Mouse (Mus musculus): ENCODE data around the gene Ifna14. TPM values are rescaled to one million over a fixed set of nuclear protein-coding genes. Genes with fewer than 3 reads are reported as not detected.

Ifna14 gene
- total RNA-seq, 2 experiments from 2014 or later, result not detected

Other genes starting within 250 kb of the Ifna14 start
- 1 to 10 TPM; 1.3 to 1.6 TPM for gene Hacd4, start 132.9 kb downstream of the Ifna14 start, total RNA-seq (2021)
- not detected for gene Ifnb1, start 49.0 kb downstream of the Ifna14 start, total RNA-seq (2021)
- gene Ifna15, start 13.6 kb downstream of the Ifna14 start, total RNA-seq (2021), result not detected
- not detected for gene Ifna9, start 20.6 kb upstream of the Ifna14 start, total RNA-seq (2021)
- gene Ifna12, start 31.6 kb upstream of the Ifna14 start, total RNA-seq (2021), result not detected
- not detected for gene C87499, start 62.6 kb upstream of the Ifna14 start, total RNA-seq (2021)
- gene Ifna13, start 72.7 kb upstream of the Ifna14 start, total RNA-seq (2021), result not detected
- gene Ifna16, start 105.1 kb upstream of the Ifna14 start, total RNA-seq (2021), result not detected
- not detected for gene Ifna2, start 112.1 kb upstream of the Ifna14 start, total RNA-seq (2021)
- not detected for gene Ifnab, start 119.6 kb upstream of the Ifna14 start, total RNA-seq (2021)
- gene Gm26566, start 150.0 kb upstream of the Ifna14 start, total RNA-seq (2021), result under 1 TPM; 0.26 to 0.43 TPM
- gene Klhl9, start 150.7 kb upstream of the Ifna14 start, total RNA-seq (2021), result 10 to 100 TPM; 45.1 to 47.2 TPM
- gene Gm13271, start 183.1 kb upstream of the Ifna14 start, total RNA-seq (2021), result not detected
- not detected for gene Gm13283, start 188.3 kb upstream of the Ifna14 start, total RNA-seq (2021)
- not detected for gene Gm13290, start 202.0 kb upstream of the Ifna14 start, total RNA-seq (2021)
- gene Gm13289, start 205.1 kb upstream of the Ifna14 start, total RNA-seq (2021), result not detected
- gene Gm13272, start 208.1 kb upstream of the Ifna14 start, total RNA-seq (2021), result not detected
- gene Ifnz, start 210.3 kb upstream of the Ifna14 start, total RNA-seq (2021), result not detected
- gene Gm13276, start 213.9 kb upstream of the Ifna14 start, total RNA-seq (2021), result not detected
- gene Gm13277, start 216.8 kb upstream of the Ifna14 start, total RNA-seq (2021), result not detected
- not detected for gene Gm13278, start 219.8 kb upstream of the Ifna14 start, total RNA-seq (2021)
- gene Gm13275, start 222.7 kb upstream of the Ifna14 start, total RNA-seq (2021), result not detected
- not detected for gene Gm13279, start 225.6 kb upstream of the Ifna14 start, total RNA-seq (2021)
- not detected for gene Gm13285, start 227.9 kb upstream of the Ifna14 start, total RNA-seq (2021)
- gene Gm13287, start 231.5 kb upstream of the Ifna14 start, total RNA-seq (2021), result not detected
- not detected for gene Gm13288, start 233.7 kb upstream of the Ifna14 start, total RNA-seq (2021)
- gene Ifna7, start 244.4 kb upstream of the Ifna14 start, total RNA-seq (2021), result not detected
- gene Ifna11, start 248.2 kb upstream of the Ifna14 start, total RNA-seq (2021), result not detected